Mouse (Mus musculus) small intestine, adult 2 months (tissue): Measurements from ENCODE around the gene Asb15. TPM values are rescaled to one million over a fixed set of nuclear protein-coding genes. Genes with fewer than 3 reads are reported as not detected.

Experiments
- H3K27ac ChIP-seq: fragments of 200-500 bp; 2 replicates; pipeline ENCODE4 v1.5.1; 2012; ENCODE audit warnings: low read depth, low read length, control low read depth, inconsistent platforms; ENCODE audit not compliant: insufficient read depth
- H3K27me3 ChIP-seq: fragments of 200-500 bp; 2 replicates; pipeline ENCODE4 v1.6.1; 2012; ENCODE audit warnings: mild to moderate bottlenecking, moderate library complexity, low read length, inconsistent platforms; ENCODE audit not compliant: control insufficient read depth, insufficient read depth
- H3K36me3 ChIP-seq: fragments of 200-500 bp; 2 replicates; pipeline ENCODE4 v1.6.1; 2012; ENCODE audit warnings: mild to moderate bottlenecking, low read length, control low read depth, inconsistent platforms; ENCODE audit not compliant: control insufficient read depth, insufficient read depth
- H3K4me1 ChIP-seq: fragments of 200-500 bp; 2 replicates; pipeline ENCODE4 v1.6.1; 2012; ENCODE audit warnings: low read length, inconsistent platforms, mixed read lengths; ENCODE audit not compliant: control insufficient read depth, insufficient read depth, insufficient read length
- H3K4me3 ChIP-seq: fragments of 200-500 bp; 2 replicates; pipeline ENCODE4 v1.5.1; 2012; ENCODE audit warnings: low read depth, mild to moderate bottlenecking, control low read depth, inconsistent platforms, low read length, moderate library complexity
- CTCF ChIP-seq: fragments of 200-500 bp; IDR thresholded peaks from 2 replicates; pipeline ENCODE4 v1.5.1; 2012; ENCODE audit warnings: low read depth, mild to moderate bottlenecking, control low read depth, inconsistent platforms, low read length, moderate library complexity, mixed read lengths; ENCODE audit not compliant: insufficient replicate concordance, insufficient read length; ENCODE audit errors: extremely low read depth
- POLR2A ChIP-seq: fragments of 200-500 bp; IDR thresholded peaks from 2 replicates; pipeline ENCODE4 v1.6.1; 2012; ENCODE audit warnings: low read depth, mild to moderate bottlenecking, control low read depth, inconsistent platforms, low read length, moderate library complexity
- WGBS: fragments of 180-500 bp; shearing (Covaris S2); methylation state at CpG from one replicate; pipeline ENCODE4 v1.1.7; 2018; 5-methylcytosine and 5-hydroxymethylcytosine counted together
- polyA plus RNA-seq: library from polyadenylated mRNA; depleted of rRNA; stranded (reverse); fragments of >200 nt; gene quantifications from 2 replicates; pipeline ENCODE4 v1.2.3, GENCODE M21; 2012

Gene Asb15
- polyA plus RNA-seq, 1 experiment, result not detected

DNA sequence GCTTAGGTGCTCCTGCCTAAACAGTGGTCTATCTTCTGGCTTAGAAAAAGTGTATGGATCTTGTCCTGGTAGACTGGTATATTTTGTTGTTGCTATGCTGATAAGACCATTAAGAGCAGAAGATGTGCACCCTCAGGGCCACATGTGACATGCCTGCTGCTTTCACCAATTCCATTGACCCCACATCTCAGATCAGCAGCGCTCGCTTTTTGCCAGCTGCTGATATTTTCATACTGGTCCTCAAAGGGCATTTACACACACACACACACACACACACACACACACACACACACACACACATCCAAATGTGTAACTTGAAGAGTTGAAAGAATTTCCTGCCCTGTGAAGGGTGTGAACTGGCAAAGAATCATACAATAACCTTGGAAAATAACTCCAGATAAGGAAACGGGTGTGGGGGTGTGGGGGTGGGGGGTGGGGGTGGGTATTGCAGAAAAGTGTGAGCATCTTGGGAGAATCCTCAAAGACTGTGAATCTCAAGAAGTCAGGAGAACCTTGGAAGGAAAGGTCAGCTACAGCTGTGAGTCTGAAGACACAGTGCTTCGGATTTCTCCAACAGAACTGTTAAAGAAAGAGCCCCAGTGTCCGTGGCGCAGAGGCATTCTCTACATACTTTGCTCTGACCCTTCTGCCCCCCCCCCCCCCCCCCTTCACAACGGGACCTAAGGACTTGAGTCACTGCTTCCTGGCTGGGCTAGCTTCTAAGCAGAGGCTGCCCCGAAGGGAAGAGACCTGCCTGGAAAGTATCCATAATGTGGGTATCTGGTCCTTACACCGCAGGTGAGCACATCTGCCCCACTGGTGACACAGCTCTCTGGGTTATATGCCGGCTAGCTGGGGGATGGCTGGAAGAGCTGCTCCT lies 57.7 kb downstream of the Asb15 start:
- no peaks in the 10 kb centered on the region for H3K36me3 ChIP-seq
- H3K27me3 ChIP-seq, result no peaks in the 10 kb centered on the region
- no peaks in the 10 kb centered on the region for H3K4me1 ChIP-seq
- no peak for TF ChIP-seq CTCF
- no peak for TF ChIP-seq POLR2A
- WGBS, result 45% methylated on average over 10 of the region's 10 CpGs
- no peak overlapping the region for H3K27ac ChIP-seq
- H3K4me3 ChIP-seq, result no peak overlapping the region

DNA sequence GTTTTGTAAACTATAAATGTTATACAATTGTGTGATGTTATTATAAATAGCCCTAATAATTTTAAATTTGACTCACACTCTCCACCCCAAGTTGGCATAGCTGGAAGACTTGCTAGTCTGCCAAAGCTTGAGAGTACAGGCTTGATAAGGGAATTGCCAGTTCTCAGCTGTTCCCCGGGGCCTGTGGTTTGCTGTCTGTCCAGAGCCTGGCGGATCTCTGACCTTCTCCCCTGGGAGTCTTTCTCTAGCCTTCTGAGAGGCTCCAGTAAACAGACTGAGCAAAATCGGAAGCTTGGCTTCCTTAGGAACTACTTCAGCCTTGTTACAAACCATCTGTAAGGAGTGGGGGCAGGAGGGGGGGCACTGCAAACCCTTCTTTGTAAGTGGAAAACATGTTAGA lies 58.9 kb downstream of the Asb15 start:
- Histone ChIP-seq H3K27me3 (no peaks in the 10 kb centered on the region), H3K27ac (no peak overlapping the region), H3K4me1 (no peaks in the 10 kb centered on the region), H3K36me3 (no peaks in the 10 kb centered on the region), H3K4me3 (no peak overlapping the region)
- TF ChIP-seq POLR2A (no peak), CTCF (no peak)
- WGBS, result 50% methylated on average over 3 of the region's 3 CpGs

DNA sequence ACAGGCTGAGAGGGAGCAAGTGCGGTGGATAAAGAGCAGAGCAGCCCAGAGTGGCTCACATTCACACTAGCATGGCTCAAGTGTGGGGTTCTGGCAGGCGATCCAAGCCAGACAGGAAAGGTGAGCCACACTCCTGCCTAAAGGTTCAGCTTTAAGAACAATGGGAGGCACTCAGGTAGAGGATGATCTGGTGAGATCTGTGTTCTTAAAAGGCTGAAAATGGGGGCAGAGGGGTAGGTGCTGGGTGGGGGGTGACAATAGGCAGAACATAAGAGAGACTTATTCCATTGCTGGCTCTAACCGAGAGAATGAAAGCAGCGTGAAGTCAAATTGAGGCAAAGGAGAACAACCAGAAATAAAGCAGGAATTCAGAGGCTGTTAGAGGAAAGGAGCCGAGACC lies 62.3 kb downstream of the Asb15 start:
- Histone ChIP-seq H3K27me3 (no peaks in the 10 kb centered on the region), H3K27ac (no peak overlapping the region), H3K36me3 (no peaks in the 10 kb centered on the region), H3K4me3 (no peak overlapping the region), H3K4me1 (no peaks in the 10 kb centered on the region)
- 93% methylated on average over 5 of the region's 5 CpGs for WGBS
- TF ChIP-seq POLR2A, result no peak

DNA sequence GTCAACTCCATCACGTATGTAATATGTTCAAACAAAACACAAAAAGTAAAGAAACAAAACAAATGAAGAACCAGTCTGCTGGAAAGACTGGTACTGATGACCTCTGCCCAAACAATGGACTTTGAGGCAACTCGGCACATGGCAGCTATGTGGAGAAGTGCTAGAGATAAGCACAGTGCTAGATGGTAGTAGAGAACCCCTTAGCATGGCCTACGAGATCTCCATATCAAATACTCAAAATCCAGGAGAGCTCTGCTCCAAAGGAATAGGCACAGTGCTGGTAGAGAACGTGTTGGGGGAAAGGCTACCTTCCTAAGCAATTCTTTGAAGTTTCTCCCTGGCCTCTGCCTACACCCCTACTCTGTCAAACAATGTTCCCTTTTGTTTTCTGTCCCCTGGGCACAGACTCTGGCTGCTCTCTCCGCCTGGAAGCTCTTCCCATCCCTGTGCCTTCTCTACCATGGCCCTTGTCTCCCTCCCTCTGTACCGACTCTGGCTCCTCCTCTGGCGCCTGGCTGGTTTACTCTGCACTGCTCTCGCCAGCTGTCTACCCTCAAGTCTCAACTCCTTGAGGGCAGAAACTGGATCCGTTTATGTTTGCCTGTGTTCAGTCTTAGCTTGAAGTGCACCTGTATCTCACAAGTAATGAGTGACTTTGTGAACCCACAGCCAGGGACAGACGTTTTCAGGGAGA lies 63.7 kb downstream of the Asb15 start:
- Histone ChIP-seq H3K27me3 (no peaks in the 10 kb centered on the region), H3K4me3 (no peak overlapping the region), H3K4me1 (no peaks in the 10 kb centered on the region), H3K27ac (no peak overlapping the region), H3K36me3 (no peaks in the 10 kb centered on the region)
- WGBS, result 38% methylated on average over 10 of the region's 10 CpGs
- no peak for TF ChIP-seq POLR2A
- no peak for TF ChIP-seq CTCF

DNA sequence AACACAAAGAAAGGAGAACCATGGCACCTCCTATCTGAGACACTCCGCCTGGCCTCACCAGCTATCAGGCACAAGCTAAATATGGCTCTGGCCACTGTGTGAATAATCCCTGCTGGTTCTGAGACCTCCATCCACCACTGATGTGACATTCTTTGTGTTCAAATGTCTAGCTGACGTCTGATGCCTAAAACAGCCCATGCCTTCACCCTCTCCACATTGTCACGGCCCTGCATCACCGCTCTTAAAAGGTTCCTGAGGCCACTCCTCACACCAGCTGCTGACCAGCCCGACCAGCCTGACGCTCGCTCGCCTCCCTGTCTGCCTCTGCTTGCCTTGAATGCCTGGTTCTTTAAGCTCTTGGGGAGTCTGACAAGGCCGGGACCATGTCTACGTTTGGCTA lies 69.6 kb downstream of the Asb15 start, which contains the start of gene Lmod2:
Lmod2 (plus strand) TSS at position 263 of the 400 bp plus-strand sequence.
- Histone ChIP-seq H3K4me1 (no peaks in the 10 kb centered on the region), H3K27ac (no peak within 1 kb of the TSS), H3K36me3 (no peaks in the 10 kb centered on the region), H3K4me3 (no peak within 1 kb of the TSS), H3K27me3 (no peaks in the 10 kb centered on the region)
- TF ChIP-seq CTCF (no peak), POLR2A (no peak)
- WGBS, result 78% methylated on average over 10 of the region's 10 CpGs

DNA sequence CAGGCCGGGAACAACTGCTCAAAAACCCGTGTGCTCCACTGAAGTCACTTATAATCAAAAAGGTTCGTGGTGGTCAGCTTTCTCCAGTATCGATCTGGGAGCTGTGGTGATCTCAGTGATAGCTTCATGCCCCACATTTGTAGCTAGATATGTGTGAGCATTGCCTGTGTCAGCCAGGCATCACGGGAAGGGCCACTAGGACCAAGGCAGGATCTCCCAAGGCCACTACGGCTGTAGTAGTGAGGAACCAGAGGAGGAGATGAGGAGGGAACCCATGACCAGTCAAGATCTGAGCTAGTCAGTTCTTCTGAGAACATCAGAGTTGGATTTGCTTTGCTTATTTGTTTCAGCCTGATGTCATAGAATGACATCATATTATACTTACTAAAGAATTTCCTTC lies 71.2 kb downstream of the Asb15 start:
- H3K4me1 ChIP-seq, result no peaks in the 10 kb centered on the region
- no peak overlapping the region for H3K27ac ChIP-seq
- H3K36me3 ChIP-seq, result no peaks in the 10 kb centered on the region
- 88% methylated on average over 6 of the region's 6 CpGs for WGBS
- no peak for TF ChIP-seq POLR2A
- TF ChIP-seq CTCF, result no peak
- no peak overlapping the region for H3K4me3 ChIP-seq
- H3K27me3 ChIP-seq, result no peaks in the 10 kb centered on the region

DNA sequence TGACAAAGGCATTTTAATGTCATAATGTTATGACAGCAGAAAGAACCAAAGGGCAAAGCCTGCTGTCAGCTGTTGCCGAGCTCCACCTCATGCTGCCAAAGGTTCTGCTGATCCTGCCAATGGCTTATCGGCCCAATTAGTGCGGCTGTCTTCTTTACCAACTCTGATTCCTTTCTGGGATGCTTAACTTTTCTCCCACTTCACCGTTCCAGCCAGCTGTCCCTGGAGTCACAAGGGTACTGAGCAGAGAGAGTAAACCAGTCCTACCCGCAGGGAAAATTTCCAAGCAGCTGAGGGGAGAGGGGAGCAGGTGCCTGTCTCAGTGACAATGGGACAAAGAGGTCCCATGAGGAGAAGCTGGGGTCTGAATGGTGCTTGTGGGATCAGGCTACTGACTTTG lies 71.7 kb downstream of the Asb15 start:
- no peak overlapping the region for H3K27ac ChIP-seq

More for the DNA sequence above, 71.7 kb downstream of the Asb15 start:
- 79% methylated on average over 5 of the region's 5 CpGs for WGBS
- H3K36me3 ChIP-seq, result no peaks in the 10 kb centered on the region
- no peaks in the 10 kb centered on the region for H3K27me3 ChIP-seq
- H3K4me3 ChIP-seq, result no peak overlapping the region
- H3K4me1 ChIP-seq, result no peaks in the 10 kb centered on the region
- TF ChIP-seq CTCF (no peak), POLR2A (no peak)
